Mouse (Mus musculus): Measurements from ENCODE around the gene Chrm2. TPM values are rescaled to one million over a fixed set of nuclear protein-coding genes. Genes with fewer than 3 reads are reported as not detected.
A peak's percentile ranks its signal among the peaks of the same experiment; 100 is the strongest.

The Chrm2 gene
- 0.39 and 0.52 TPM in 2 replicates for polyA plus RNA-seq (2015; fragmentation: Nextera tagmentation; extraction: Ambion mirVana)

DNA sequence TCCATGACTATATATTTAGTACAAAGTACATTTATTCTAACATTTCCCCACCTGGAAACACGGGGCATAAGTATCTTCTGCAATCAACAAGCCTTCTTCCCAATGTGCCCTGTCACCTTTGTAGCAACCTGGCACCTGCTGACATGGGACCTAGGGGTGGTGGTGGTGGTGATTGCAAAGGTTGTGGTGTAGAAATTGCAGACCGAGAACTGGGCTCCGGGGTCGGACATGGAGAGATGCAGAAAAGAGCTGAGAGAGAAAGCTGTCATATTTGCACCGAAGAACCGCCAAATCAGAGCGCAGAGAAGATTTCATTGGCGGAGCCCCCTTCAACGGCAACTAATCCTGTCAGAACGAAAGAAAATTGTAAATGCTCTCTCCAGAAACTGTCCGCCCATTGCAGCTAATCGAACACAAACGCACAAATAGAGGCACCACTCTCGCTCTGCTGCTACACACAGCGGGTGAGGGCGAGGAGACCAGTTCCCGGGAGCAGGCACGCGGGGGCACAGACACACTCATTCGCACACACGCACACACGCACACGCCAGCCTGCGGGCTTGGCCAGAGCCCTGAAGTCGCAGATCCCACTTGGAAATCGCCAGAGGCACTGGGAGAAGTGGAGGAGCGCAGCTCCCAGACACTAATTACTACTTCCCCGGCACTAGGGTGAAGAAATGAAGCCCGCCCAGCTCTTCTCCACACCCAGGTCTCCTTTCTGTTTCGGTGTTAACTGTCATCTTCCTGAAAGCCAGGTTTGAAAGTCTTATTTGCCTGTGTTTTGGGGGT is at the start of gene Chrm2:
Chrm2 (plus strand) TSS at position 473 of the 789 bp plus-strand sequence.
- H3K4me1 ChIP-seq (ENCODE audit: control insufficient read depth, low read depth, low read length) = no peaks in the 10 kb centered on the region
- H3K4me3 ChIP-seq (ENCODE audit: low read depth, low read length) = peak within 1 kb of the TSS; percentile 49
- no peak within 1 kb of the TSS for H3K27ac ChIP-seq (ENCODE audit: low read length)
- H3K9me3 ChIP-seq (replicated peaks; ENCODE audit: control insufficient read depth, low read length) = no peaks in the 10 kb centered on the region
- no peak within 1 kb of the TSS for H3K9ac ChIP-seq (ENCODE audit: low read depth, low read length)
- WGBS (ENCODE audit: insufficient replicate concordance) = 3% methylated on average over 30 of the region's 30 CpGs
- ATAC-seq (ENCODE audit: low read depth) = no peak
- H3K36me3 ChIP-seq (ENCODE audit: control insufficient read depth, insufficient read depth) = no peaks in the 10 kb centered on the region
- H3K27me3 ChIP-seq (ENCODE audit: control insufficient read depth, insufficient read depth, low read depth, low read length) = peaks cover 21% of the 10 kb centered on the region
- H3K4me2 ChIP-seq (ENCODE audit: low read depth, low read length) = peak within 1 kb of the TSS; percentile 51

DNA sequence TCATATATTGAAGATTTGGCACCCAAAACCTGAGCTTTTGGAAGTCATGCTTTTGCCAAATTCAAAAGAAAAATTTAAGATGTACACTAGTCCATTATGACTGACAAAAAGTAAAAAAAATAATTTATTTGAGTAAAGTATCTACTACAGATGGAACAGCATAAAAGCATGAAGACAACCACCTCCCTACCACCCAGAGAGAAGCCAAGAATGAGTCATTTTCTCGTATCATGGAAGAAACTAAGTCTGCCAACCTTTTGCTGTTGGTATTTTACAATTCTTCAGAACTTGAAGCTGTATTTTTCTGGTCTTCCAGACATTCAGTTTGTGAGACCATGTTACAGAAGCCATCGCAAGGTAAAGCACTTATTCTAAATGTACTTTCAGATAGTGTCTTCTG is 13.9 kb upstream of the Chrm2 start:
- Histone ChIP-seq H3K27me3 (ENCODE audit: control insufficient read depth, insufficient read depth, low read depth, low read length) (no peaks in the 10 kb centered on the region), H3K36me3 (ENCODE audit: control insufficient read depth, insufficient read depth) (no peaks in the 10 kb centered on the region), H3K4me1 (ENCODE audit: control insufficient read depth, low read depth, low read length) (no peaks in the 10 kb centered on the region), H3K4me2 (ENCODE audit: low read depth, low read length) (no peak overlapping the region), H3K4me3 (ENCODE audit: low read depth, low read length) (no peak overlapping the region), H3K27ac (ENCODE audit: low read length) (no peak overlapping the region), H3K9ac (ENCODE audit: low read depth, low read length) (no peak overlapping the region), H3K9me3 (replicated peaks; ENCODE audit: control insufficient read depth, low read length) (no peaks in the 10 kb centered on the region)
- WGBS (ENCODE audit: insufficient replicate concordance) = 45% methylated on average over 2 of the region's 2 CpGs
- no peak for ATAC-seq (ENCODE audit: low read depth)

DNA sequence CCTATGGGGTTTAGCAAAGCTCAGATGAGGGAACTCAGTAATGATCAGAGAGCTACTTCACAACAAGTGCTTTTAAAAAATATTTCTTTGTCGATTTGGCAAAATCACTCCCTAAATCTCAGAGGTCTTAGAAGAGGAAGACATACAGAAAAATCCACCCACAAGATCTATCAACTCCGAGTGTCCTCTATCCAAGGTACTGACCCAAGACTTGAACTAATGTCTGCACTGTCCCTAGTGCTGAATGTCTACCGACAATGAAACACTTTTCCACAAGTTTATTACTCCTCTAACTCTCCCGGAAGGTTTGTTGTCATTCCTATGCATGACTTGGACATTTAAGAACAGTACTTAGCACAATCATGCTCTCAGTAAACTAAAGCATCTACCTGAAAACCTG is 9.9 kb upstream of the Chrm2 start:
- H3K4me1 ChIP-seq (ENCODE audit: control insufficient read depth, low read depth, low read length) = no peaks in the 10 kb centered on the region
- no peak overlapping the region for H3K4me3 ChIP-seq (ENCODE audit: low read depth, low read length)
- no peak overlapping the region for H3K27ac ChIP-seq (ENCODE audit: low read length)
- no peak overlapping the region for H3K4me2 ChIP-seq (ENCODE audit: low read depth, low read length)
- 44% methylated on average over 4 of the region's 4 CpGs for WGBS (ENCODE audit: insufficient replicate concordance)
- ATAC-seq (ENCODE audit: low read depth) = no peak
- H3K9ac ChIP-seq (ENCODE audit: low read depth, low read length) = no peak overlapping the region
- no peaks in the 10 kb centered on the region for H3K36me3 ChIP-seq (ENCODE audit: control insufficient read depth, insufficient read depth)
- no peaks in the 10 kb centered on the region for H3K9me3 ChIP-seq (replicated peaks; ENCODE audit: control insufficient read depth, low read length)
- H3K27me3 ChIP-seq (ENCODE audit: control insufficient read depth, insufficient read depth, low read depth, low read length) = no peaks in the 10 kb centered on the region

DNA sequence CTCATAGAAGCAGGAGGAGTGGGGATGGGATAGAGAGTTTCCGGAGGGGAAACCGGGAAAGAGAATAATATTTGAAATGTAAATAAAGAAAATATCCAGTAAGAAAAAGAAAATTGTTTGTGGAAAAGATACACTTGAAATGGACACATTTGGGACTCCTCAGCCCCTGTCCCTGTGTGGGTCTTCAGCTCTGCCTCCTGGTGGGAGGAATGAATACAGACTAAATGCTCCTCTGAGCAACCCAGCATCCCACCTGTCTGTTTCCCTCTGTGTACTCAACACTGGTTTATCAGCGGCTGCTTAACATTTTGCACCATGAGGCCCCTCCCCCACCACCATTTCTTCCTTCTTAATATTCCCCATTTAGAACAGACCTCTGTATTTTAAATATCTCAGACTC is 3.8 kb upstream of the Chrm2 start:
- 47% methylated on average over 3 of the region's 3 CpGs for WGBS (ENCODE audit: insufficient replicate concordance)
- no peak for ATAC-seq (ENCODE audit: low read depth)
- Histone ChIP-seq H3K4me1 (ENCODE audit: control insufficient read depth, low read depth, low read length) (no peaks in the 10 kb centered on the region), H3K4me3 (ENCODE audit: low read depth, low read length) (no peak overlapping the region), H3K9me3 (replicated peaks; ENCODE audit: control insufficient read depth, low read length) (no peaks in the 10 kb centered on the region), H3K36me3 (ENCODE audit: control insufficient read depth, insufficient read depth) (no peaks in the 10 kb centered on the region), H3K27me3 (ENCODE audit: control insufficient read depth, insufficient read depth, low read depth, low read length) (peaks cover 13% of the 10 kb centered on the region), H3K4me2 (ENCODE audit: low read depth, low read length) (no peak overlapping the region), H3K9ac (ENCODE audit: low read depth, low read length) (no peak overlapping the region), H3K27ac (ENCODE audit: low read length) (no peak overlapping the region)

DNA sequence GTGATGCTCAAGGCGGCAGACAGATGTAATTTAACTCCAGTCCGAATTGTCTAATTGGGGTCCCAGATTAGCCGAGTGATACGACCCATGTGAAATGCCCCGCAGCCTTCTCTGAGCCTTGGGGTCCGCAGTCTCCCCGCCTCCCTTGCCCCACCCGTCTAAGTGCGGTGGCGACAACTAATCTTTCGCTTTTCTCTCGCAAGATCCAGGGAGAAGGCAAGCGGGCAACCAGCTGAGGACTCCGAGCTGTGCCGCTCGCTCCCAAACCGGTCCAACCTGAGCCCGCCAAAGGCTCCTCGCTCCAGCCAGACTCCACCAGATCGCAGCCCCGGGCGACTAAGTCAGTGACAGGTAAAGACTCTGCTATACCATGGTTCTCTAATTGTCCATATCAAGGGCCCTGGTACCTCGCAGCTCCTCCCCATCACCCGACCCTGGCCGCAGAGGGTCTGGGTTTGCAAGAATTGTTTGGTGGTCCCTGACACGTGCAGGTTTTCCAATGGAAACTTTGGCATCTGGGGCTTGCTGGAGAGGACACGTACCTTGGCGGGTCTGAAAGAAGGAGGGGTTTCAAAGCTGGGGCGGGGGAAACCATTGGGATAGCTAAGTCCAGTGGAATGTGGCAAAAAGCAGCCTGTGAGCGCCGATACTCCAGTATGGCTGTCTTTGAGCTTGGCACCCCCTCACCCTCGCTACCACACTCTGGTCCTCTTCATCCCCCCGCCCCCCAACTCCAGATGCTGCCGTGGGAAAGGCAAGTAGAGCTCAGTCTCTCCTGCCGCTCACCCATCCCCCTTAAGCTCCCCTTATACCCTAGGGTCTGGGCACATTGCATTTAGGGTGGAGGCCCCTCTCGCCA is 746 bp downstream of the Chrm2 start:
- Histone ChIP-seq H3K9me3 (replicated peaks; ENCODE audit: control insufficient read depth, low read length) (no peaks in the 10 kb centered on the region), H3K36me3 (ENCODE audit: control insufficient read depth, insufficient read depth) (no peaks in the 10 kb centered on the region), H3K27me3 (ENCODE audit: control insufficient read depth, insufficient read depth, low read depth, low read length) (peaks cover 21% of the 10 kb centered on the region), H3K4me2 (ENCODE audit: low read depth, low read length) (peak overlapping the region; percentile 51), H3K9ac (ENCODE audit: low read depth, low read length) (no peak overlapping the region), H3K27ac (ENCODE audit: low read length) (no peak overlapping the region), H3K4me3 (ENCODE audit: low read depth, low read length) (peak overlapping the region; percentile 49), H3K4me1 (ENCODE audit: control insufficient read depth, low read depth, low read length) (no peaks in the 10 kb centered on the region)
- ATAC-seq (ENCODE audit: low read depth) = no peak
- WGBS (ENCODE audit: insufficient replicate concordance) = 1% methylated on average over 36 of the region's 36 CpGs

DNA sequence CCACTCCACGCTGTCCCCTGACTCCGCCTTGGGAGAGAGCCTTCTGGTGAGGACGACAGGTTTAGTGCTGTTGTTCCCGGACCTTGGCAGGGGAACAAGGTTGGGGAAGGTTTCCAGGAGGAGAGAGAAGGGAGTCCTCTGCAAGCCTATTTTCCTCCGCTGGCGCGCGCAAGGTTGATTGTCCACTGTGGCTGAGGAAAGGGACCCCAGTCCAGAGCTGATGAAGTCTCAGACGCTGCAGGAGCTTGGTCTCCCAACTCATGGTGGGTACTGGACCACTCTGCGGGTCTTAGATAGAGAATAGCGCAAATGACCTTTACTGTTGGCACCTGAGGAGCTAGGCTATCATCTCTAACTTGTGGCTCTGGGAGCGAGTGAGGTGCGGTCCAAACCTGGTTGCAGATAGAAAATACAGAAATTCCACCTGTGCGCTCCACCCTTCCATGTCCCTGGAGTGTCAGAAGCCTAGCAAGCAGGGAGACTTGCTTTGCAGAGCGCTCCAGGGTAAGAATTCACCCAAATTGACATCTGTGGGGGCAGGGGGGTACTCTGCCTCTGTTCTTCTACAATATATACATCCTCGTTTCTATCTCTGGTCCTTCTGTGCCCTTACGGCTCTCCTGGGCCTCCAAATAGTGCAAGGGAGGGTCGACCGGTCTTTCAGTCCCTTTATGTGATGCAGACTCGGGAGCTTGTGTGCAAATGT is 1.5 kb downstream of the Chrm2 start:
- Histone ChIP-seq H3K4me1 (ENCODE audit: control insufficient read depth, low read depth, low read length) (no peaks in the 10 kb centered on the region), H3K4me2 (ENCODE audit: low read depth, low read length) (no peak overlapping the region), H3K36me3 (ENCODE audit: control insufficient read depth, insufficient read depth) (no peaks in the 10 kb centered on the region), H3K9me3 (replicated peaks; ENCODE audit: control insufficient read depth, low read length) (no peaks in the 10 kb centered on the region), H3K9ac (ENCODE audit: low read depth, low read length) (no peak overlapping the region), H3K27ac (ENCODE audit: low read length) (no peak overlapping the region), H3K27me3 (ENCODE audit: control insufficient read depth, insufficient read depth, low read depth, low read length) (peaks cover 21% of the 10 kb centered on the region), H3K4me3 (ENCODE audit: low read depth, low read length) (no peak overlapping the region)
- no peak for ATAC-seq (ENCODE audit: low read depth)
- WGBS (ENCODE audit: insufficient replicate concordance) = 26% methylated on average over 20 of the region's 20 CpGs

DNA sequence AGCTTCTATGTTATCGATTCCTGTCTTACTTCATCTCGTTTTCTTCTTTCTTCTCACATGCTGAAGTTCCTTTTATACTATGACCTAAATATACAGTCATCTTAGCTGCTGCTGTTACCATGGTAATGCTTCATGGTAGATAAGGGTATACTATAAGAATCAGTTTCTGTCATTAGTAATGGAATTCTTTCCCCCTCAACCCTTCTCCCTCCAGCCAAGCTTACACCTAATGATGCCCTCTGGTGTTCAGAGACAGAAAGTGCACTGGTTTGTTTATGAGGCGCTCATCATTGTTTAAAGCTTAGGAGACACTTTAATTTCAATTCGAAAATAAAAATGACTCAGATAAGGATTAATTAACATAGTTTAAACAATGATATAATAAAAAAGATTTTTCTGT is 5.8 kb downstream of the Chrm2 start:
- no peaks in the 10 kb centered on the region for H3K4me1 ChIP-seq (ENCODE audit: control insufficient read depth, low read depth, low read length)
- WGBS (ENCODE audit: insufficient replicate concordance) = 48% methylated on average over 4 of the region's 4 CpGs
- no peak overlapping the region for H3K4me2 ChIP-seq (ENCODE audit: low read depth, low read length)
- no peaks in the 10 kb centered on the region for H3K9me3 ChIP-seq (replicated peaks; ENCODE audit: control insufficient read depth, low read length)
- H3K36me3 ChIP-seq (ENCODE audit: control insufficient read depth, insufficient read depth) = no peaks in the 10 kb centered on the region
- no peak overlapping the region for H3K4me3 ChIP-seq (ENCODE audit: low read depth, low read length)
- H3K27me3 ChIP-seq (ENCODE audit: control insufficient read depth, insufficient read depth, low read depth, low read length) = peaks cover 11% of the 10 kb centered on the region
- H3K9ac ChIP-seq (ENCODE audit: low read depth, low read length) = no peak overlapping the region
- no peak overlapping the region for H3K27ac ChIP-seq (ENCODE audit: low read length)
- ATAC-seq (ENCODE audit: low read depth) = no peak

DNA sequence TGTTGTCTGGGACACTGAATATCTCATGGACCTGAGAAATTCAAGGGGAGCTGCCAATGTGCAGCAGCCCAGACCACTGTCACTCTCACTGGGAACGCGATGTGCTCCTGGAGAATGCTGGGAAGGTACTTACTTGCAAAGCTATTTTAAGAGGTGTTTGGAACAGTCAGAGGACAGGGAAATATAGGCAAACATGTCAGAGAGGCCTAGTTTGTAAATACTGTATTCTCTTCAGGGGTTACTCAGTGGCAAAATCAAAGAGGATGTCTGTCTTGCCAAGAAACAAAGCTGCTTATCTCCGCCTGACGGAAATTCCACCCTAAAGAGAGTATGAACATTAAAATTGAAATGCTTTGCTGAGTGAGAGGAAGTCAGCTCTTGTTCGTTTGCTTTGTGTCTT is 17.3 kb downstream of the Chrm2 start:
- H3K9ac ChIP-seq (ENCODE audit: low read depth, low read length) = no peak overlapping the region
- no peak for ATAC-seq (ENCODE audit: low read depth)
- no peak overlapping the region for H3K4me2 ChIP-seq (ENCODE audit: low read depth, low read length)
- H3K4me1 ChIP-seq (ENCODE audit: control insufficient read depth, low read depth, low read length) = no peaks in the 10 kb centered on the region
- H3K27me3 ChIP-seq (ENCODE audit: control insufficient read depth, insufficient read depth, low read depth, low read length) = no peaks in the 10 kb centered on the region
- no peak overlapping the region for H3K4me3 ChIP-seq (ENCODE audit: low read depth, low read length)
- no peaks in the 10 kb centered on the region for H3K9me3 ChIP-seq (replicated peaks; ENCODE audit: control insufficient read depth, low read length)
- H3K27ac ChIP-seq (ENCODE audit: low read length) = no peak overlapping the region
- 50% methylated on average over 5 of the region's 5 CpGs for WGBS (ENCODE audit: insufficient replicate concordance)
- H3K36me3 ChIP-seq (ENCODE audit: control insufficient read depth, insufficient read depth) = no peaks in the 10 kb centered on the region
